Mouse (Mus musculus) adrenal gland, postnatal 36 days (tissue): ENCODE results near the gene Kcmf1. TPM values are rescaled to one million over a fixed set of nuclear protein-coding genes. Genes with fewer than 3 reads are reported as not detected.

Source experiments
- total RNA-seq, 2 experiments: library from RNA; stranded (reverse); gene quantifications; 2 replicates each; pipeline ENCODE4 v1.2.3; 2021

Gene Kcmf1
- total RNA-seq, 2 experiments from 2014 or later = 88.9 to 100 TPM

Other genes with a start within 250 kb of the Kcmf1 start
- gene Tcf7l1, start 110.7 kb downstream of the Kcmf1 start, total RNA-seq = 10 to 100 TPM; 12.3 to 14.7 TPM
- gene Tmsb10, start 58.8 kb upstream of the Kcmf1 start, total RNA-seq = 100 to 1,000 TPM; 175 to 225 TPM